Mouse (Mus musculus): ENCODE measurements around the gene St8sia1. TPM values are rescaled to one million over a fixed set of nuclear protein-coding genes. Genes with fewer than 3 reads are reported as not detected.
A peak's percentile ranks its signal among the peaks of the same experiment; 100 is the strongest.

The St8sia1 gene
- total RNA-seq, 2 experiments from 2014 or later = 31.4 to 33.5 TPM

DNA sequence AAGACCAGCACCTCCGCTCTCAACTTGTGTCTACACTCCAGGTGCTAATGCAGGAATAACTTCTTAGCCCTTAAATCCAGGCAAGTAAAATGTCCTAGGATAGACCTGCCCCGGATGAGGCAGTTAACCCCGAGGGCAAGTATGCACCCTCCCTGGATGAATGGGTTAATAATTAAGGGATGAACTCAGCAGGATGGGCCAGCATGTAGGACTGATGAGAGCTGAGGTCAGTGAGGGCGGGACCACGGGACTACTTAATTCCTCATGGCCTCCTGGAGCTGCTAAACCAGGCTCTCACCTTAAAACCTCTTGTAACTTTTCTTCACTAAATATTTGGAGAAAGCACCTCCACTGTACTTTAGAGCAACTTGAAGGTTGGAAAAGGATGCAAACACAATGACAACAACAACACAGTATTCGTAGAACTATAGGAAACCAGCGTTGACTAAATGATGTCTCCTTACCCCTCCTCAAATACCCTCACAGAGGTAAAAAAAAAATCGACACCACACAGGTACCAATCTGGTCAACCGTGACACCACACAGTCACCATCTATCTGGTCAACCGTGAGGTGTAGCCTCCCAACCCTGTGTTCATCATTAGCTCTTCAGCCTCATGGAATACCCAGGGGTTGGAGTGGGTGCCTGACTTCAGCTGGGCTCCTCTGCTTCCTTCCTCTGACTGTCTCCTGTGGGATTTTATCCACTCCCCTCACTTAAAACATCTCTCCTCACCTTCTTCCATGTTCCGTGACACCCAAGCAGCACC is 90.3 kb downstream of the St8sia1 start:
- intact Hi-C loops (cut with DNase I) = no loop called here
- DNase-seq = no peak

DNA sequence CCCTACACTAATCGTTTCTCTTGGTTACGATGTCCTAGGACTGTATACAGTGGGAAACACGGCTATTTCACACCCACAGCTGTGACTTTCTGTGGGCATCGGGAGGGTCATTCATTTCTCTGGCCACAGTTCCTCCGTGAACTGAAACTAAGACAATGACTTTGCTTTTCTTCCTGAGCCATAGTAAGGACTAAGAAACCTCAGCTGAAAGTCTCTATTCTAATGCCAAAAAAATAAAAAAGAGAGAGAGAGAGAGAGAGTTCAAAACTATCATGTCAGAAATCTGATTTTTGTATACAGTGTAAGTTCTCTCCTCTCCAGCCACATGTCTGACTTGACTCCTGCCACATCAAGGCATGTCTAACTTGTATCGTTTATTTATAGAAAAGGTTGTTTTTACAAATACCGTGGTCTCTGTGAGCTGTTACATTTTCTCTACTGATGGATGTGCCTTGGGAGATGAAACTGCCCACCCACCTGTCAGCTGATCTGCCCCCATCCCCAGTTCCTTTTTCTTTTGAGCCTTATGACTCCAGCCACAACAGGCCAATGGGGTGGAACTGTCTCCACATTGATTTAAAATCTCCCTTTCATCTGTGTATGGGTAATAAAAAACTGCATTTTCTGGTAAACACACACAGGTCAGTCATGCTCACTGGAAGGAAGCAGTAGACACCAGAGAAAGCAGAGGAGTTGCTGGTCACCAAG is 94.4 kb downstream of the St8sia1 start:
- intact Hi-C loops (cut with DNase I) = no loop called here
- no peak for DNase-seq

DNA sequence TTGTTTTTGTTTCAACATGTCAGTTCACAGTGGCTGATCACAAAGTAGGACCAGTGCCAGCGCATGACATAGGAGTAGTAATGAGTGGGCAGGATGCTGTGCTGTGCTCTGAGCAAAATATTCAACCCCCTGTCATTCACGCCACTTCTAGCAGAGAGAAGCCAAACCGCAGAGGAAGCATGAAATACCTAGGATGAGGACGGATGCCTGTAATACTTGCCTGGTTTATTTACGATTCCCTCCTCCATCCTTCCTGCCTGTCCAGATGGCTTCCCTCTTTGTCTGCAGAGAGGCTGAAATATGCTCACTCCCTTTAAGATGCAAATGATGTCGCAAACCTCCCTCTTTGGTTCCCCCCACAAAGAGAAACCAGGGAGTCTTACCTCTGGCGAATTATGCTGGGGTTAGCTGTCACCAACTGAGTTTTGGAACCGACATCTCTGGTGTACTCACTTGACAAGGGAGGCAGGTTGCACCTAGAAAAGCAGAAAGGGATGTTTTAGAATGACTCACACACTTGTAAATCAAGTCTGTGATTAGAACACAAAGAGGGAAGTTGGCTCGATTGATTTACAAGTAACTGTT is 96.7 kb downstream of the St8sia1 start:
- intact Hi-C loops (cut with DNase I) = no loop called here
- DNase-seq = peak; percentile 78

DNA sequence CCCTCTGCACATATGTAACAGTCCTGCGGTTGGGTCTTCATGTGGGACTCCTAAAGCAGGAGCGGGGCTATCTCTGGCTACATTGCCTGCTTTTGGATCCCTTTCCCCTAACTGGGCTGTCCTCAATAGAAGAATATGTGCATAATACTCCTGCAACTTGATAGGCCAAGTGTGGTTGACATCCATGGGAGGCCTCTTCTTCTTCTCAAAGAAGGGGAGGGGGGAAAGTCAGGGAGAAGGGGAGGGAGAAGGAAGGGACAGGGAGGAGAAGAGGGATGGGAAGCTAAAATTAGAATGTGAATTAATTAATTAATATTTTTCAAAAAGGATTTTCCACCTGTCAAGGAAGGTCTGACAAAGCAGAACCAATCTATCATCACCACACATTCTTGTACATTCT is 97.2 kb downstream of the St8sia1 start:
- DNase-seq = no peak
- intact Hi-C loops (cut with DNase I) = no loop called here

DNA sequence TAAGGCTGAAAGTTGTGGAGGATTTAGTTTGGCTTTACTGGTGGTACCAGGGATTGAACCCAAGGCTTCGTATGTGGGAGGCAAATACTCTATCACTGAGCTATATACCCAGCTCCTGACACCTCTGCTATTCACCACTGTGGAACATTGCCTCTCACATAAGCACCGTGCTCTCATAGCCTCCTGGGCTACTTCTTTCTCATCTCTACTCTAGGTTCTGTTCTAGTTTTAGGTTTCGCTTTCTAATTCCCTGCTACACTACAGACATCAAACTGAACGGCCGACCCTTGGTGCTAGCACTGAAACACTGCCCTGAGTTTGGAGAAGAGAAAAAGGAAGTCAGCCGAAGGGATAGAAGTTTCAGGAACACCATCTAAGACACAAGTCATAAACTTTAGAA is 99.1 kb downstream of the St8sia1 start:
- DNase-seq = no peak
- intact Hi-C loops (cut with DNase I) = no loop called here

DNA sequence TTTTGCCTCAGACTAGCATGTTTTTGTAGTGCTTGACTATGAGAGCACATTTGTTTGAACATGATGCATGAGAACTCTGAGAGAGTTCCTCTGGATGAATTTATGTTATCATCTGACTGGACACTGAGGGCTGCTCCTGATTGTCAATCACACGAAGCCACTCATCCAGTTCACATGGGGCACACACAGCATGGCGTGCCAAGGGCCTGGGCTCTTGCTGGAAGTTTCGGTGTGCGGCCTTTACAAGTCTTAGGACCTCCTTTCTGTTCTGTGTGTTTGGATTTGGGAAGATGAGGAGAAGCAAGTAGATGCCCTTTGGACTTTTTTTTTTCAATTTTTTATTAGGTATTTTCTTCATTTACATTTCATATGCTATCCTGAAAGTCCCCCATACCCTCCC is 100.4 kb downstream of the St8sia1 start:
- intact Hi-C loops (cut with DNase I) = no loop called here
- DNase-seq = no peak

DNA sequence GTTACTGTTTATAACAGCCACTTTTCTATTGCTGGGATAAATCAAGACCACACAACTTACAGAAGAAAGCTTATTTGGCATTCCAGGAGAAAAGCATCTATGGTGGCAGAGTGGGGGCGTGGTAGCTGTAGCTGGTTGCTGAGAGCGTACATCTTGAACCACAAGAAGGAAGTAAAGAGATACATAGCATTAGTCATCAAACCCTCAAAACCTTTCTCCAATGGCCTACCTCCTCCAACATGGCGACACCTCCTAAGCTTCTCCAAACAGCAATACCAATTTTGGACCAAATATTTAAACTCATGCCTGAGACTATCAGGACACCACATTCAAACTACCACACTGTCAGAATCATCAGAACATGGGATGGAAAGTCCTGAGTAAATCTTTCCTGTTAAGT is 102.0 kb downstream of the St8sia1 start:
- DNase-seq = no peak
- intact Hi-C loops (cut with DNase I) = no loop called here

DNA sequence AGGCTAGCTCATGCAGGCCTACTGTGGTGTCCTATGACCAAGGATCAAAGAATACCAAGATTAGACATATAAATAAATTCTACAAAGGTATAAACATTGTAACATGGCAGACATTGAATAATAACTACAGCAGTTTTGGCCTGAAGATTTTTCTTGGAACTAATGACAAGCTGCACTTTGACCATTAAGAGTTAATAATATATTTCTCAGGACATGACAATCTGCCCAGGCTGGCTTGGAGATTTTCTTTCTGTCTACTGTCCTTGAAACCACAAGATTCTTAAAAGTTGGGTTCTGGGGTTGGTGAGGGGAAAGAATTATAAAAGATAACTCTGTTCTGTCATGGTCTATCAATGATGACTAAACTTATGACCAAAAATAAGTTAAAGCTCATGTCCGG is 103.9 kb downstream of the St8sia1 start:
- no peak for DNase-seq

DNA sequence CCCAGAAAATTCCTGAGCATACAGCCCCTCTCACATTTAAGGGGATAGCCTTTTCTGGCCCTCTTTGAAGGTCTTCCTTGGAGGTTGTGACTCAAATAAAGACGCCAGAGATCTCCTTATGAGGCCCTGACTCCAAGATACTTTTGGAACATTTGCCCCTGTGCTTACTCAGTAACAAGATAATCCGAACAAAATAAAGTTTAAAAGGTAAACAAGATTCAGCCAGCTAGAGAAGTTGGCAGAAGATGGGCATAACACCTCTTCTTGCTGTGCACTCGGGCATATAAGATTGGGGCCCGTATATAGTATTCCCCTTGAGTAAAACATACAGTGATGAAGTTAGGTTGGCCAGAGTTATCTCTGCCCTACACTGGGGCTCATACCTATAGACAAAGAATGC is 104.3 kb downstream of the St8sia1 start:
- intact Hi-C loops (cut with DNase I) = no loop called here
- no peak for DNase-seq

More for the DNA sequence above, 103.9 kb downstream of the St8sia1 start:
- intact Hi-C loops (cut with DNase I) = no loop called here

DNA sequence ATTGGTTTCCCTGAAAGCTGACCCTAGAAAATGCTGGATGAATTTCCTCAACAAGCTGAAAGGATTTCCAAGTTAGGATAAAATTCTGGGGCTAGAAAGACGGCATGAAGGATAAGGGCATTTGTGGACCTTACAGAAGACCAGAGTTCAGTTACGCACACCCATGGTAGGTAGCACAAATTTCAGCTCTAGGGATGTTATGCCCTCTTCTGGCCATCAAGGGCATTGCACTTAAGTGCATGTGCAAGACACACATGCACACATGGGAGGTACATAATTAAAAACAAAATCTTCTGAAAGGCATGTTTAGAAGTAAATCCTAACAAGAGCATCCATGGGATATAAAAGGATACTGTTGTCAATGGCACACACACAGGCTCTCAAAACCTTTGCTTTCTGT is 105.3 kb downstream of the St8sia1 start:
- intact Hi-C loops (cut with DNase I) = no loop called here
- DNase-seq = peak; percentile 26

DNA sequence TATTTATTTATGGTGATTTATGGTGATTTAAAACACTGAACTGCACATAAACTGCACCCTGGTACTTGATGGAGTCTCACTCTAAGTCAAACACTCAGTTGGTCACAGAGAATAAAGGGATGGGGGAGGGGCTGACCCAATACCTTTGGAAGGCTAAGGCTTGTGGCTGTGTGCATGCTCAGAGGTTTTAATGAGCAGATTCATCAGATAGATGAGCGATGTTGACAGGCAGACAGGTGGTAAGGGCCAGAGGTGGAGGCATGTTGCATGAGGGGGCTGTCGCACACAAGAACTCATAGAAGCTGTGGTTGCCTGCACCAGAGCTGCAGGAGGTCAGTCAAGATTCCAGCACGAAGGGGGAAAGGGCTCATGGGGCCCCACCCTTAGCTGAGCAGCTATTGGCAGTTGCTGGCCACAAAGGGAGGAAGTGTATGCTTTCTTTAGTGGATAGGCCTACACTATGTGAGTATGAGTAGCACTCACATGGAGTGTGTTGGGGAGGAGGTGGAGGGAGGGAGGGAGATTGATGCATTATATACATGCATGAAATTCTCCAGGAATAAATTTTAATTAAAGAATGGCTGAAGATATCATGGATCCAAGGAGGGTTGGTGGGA is 107.9 kb downstream of the St8sia1 start:
- no peak for DNase-seq
- intact Hi-C loops (cut with DNase I) = no loop called here

DNA sequence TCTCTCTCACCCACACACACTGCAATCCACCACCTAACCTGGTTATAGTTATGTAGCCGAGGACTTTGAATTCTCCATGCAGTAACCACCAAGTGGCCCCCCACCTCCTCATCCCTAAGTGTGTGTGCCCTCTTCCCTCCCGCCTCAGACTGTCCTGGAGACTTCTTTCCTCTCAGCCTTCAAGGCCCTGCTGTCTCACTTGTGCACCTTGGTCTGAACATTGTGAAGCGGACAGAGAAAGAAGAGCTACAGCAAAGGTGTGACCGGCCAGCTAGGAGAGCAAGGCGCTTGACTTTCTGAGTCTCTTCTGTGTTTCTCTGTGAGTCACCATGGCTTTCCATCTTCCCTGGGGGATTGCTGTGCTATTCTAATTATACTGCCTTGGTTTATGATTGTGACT is 108.5 kb downstream of the St8sia1 start:
- DNase-seq = no peak
- intact Hi-C loops (cut with DNase I) = no loop called here

DNA sequence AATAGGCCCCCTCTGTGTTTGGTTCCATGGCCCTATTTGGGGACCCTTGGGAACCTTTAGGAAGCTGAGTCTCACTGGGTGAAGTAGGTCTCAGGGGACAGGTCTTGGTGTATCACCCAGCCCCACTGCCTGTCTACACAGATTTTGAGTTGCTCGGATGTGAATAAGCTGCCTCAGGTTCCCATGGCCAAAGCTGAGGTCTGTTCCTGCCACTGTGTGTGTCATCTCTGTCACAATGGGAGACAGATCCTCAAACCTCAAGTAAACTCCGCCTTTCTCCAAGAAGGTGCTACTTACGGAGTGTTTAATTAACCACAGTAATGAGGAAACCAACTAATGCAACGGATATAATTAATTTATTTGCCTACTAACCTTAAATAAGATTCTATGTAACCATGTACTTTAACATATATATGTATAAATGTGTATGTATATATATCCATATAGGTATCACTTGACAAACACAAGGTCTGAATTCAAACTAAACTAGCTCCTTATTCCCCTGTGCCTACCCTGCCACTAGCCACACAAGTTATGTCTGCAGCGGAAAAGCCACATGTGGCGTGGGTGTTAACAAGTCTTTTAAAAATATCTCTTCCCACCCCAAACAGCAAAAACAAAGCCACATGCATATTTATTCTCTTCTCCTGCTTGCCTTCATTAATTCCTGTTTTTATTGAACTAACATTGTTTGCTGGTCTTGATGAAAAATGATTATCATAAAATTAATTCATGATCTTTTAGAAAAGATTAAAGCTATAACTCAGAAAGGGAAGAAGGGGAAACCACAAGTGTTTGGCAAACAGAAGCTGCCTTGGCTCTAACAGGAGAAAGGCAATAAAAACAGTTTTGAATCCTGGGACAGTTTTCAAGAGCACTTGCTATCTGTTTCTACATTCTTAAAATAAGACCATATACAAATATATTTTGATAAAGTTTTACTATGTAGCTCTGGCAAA is 111.6 kb downstream of the St8sia1 start:
- DNase-seq = no peak
- intact Hi-C loops (cut with DNase I) = no loop called here

DNA sequence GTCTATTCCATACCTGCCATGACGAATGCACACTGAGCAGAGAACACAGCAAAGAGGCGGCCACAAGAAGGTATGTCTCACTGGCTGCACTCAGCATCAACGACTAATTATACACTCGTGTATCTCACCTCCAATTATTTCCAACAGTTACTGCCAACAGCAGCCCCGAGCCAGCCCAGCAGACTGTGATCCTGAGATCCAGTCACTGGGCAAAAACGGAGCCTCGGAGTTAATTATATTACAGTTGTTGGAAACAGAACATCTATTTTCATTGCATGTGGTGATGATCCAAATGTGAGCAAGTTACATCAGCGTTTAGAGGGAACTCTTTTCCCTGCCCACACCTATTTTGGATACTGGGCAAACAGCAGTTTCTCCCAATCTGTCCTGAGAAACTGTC is 113.8 kb downstream of the St8sia1 start:
- no peak for DNase-seq
- intact Hi-C loops (cut with DNase I) = no loop called here

DNA sequence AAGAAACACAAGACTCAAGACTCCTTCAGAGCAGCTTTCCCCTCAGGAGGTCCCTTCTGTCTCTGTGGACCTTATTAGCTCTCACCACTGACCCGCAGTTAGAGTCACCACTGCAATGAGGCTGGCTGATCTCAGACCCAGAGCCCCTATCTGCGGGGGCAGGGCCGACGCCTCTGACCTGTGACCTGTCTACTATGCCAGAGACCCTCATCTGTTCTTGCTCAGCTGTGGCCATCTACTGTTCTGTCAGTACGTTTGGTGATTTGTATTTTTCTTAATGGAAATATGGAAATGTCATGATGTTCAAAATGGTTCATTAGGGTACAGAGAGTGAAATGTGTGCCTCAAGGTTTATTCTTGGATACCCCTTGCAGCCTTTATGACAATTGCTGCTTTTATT is 114.9 kb downstream of the St8sia1 start:
- intact Hi-C loops (cut with DNase I) = no loop called here
- no peak for DNase-seq

DNA sequence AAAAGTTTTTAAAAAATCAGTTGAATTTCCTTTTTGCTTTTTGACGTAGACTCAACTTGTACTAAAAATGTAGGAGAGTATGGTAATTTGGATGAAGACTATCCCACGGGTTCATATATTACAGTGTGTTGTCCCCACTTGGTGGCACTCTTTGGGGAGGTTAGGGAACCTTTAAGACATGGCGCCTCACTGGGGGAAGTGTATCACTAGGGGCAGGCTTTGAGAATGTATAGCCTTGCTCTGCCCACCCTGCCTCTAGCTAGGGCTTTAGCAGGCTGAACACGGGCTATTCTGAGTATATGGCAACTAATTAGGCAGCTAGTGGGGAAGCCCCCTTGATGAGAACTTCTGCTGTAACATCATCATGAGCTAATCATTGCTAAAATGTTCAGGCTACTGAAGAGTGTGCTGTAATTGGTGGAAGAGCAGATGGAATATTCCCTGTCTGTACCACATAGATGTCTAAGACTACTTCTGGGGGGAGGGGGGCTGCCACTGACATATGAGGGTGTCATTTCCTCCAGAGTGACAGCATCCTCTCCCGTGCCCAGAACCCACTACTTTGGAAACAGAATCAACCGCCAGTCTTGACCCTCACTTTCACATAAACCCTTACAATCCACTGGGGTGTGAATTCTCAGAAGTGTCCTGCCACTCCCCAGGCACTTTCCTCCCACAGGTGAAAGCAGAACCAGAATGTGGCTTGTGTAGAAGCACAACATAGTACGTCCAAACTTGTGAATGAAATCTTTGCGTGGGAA is 116.2 kb downstream of the St8sia1 start:
- intact Hi-C loops (cut with DNase I) = no loop called here
- no peak for DNase-seq

DNA sequence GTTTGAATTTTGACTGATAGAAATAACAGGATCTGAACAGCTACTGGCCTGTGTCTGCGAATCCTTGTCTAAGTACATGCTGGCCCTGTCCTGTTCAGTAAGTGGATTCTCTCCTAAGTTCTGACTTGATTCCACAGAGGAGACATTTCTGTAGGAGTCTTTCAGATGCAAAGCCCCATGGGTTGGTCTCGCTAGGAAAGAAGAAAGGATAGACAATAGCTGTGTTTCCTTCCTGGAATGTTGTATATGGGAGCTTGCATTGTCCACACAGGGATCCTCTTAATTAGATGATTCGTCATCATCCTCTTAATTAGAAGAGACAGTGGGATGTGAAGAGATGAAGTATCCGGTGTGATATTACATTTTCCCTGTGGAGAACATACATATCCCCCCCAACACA is 117.4 kb downstream of the St8sia1 start:
- DNase-seq = no peak
- intact Hi-C loops (cut with DNase I) = no loop called here

DNA sequence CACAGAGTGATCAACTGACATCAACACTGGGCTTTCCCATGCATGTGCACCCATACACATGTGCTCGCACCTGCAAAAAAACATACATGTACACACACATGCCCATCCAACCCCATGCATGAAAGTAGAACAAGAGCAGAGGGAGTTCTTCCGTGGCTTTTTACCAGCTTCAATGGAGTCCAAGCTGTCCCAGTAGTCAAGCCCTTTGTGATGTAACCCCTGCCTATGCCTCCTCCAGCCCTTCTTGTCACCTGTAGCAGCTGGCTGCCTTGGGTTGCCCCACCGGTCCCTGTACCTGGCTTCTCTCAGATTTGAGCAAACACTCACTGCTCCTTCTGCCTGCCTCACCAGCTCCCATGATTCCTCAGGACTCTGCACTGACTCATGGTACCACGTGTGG is 119.2 kb downstream of the St8sia1 start:
- no peak for DNase-seq
- intact Hi-C loops (cut with DNase I) = no loop called here

DNA sequence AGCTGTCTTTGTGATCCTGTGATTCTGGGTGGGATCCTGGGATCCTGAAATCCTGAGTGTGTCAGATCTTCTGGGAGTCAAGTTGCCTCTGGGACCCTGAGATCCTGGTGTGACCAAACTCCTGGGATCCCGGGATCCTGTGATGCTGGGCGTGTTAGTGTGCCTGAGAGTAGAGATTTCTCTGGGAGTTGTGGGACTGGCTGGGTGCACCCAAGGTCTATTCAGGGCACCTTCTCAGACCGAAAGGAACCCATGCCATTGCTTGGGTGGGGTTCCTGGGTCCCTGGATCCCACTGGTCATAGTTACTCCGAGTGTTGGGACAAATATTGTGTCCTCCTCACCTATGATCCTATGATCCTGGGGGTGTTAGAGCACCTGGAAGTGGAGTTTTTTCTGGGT is 120.2 kb downstream of the St8sia1 start:
- no peak for DNase-seq
- intact Hi-C loops (cut with DNase I) = no loop called here

DNA sequence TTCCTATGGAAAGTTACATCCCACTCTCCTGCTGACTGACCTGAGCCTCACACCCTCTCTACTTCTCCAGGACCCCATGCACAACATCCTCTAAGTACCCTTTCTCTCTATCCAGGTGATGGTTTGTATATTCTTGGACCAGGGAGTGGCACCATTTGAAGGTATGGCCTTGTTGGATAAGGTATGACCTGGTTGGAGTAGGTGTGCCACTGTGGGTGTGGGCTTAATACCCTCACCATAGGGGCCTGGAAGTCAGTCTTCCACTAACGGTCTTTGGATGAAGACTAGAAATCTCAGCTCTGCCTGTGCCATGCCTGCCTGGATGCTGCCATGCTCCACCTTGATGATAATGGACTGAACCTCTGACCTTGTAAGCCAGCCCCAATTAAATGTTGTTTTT is 125.8 kb downstream of the St8sia1 start:
- DNase-seq = no peak
- intact Hi-C loops (cut with DNase I) = no loop called here
